Mouse (Mus musculus): ENCODE results near the gene Bhlhb9.

- TF ChIP-seq POLR2A (IDR thresholded peaks at IDR 0.05; ENCODE audit: insufficient read depth, low read depth, low read length): no peak
- TF ChIP-seq CTCF (IDR thresholded peaks at IDR 0.05; ENCODE audit: insufficient read depth, low read depth, low read length): no peak
Measured at GRCm38 (mm10) chrX:135768565-135768964, 28.8 kb upstream of the Bhlhb9 start.
